Mouse (Mus musculus): ENCODE measurements at regions not wholly inside any gene's neighbourhood (a gene's known extent, or its start where the extent isn't known, plus 50 kb on each side); places are given as distances from the start of the nearest gene placed in this dataset.

DNA sequence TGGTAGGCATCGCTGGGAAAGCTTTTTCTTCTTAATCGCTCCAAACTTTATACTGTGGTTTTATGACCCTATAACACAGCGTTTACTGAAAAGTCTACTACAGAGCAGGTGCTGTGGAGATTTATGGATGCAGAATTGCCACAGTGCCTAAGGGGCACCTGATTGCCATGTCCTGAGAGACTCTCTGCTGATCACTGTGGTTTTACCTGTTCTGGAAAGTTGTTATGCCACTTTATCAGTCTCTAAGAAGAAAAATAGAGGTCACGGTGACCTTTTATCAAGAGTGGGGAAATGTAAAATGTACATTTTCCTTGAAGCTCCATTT is 250.0 kb downstream of the Trib2 start:
- no peaks in the 10 kb centered on the region for H3K4me1 ChIP-seq (replicated peaks; ENCODE audit: control insufficient read depth in 2 of 2, insufficient read depth in 2 of 2, low read length in 1 of 2)
- no peak overlapping the region for H3K9ac ChIP-seq (replicated peaks)
- ATAC-seq (ENCODE audit: insufficient read depth) (no peak), DNase-seq (ENCODE audit: low read depth in 3 of 3, low spot score in 3 of 3) (no peak)
- WGBS (ENCODE audit: insufficient replicate concordance) = 35% methylated on average over 4 of the region's 4 CpGs
- H3K27me3 ChIP-seq (ENCODE audit: control insufficient read depth, insufficient read depth, low read length) = no peaks in the 10 kb centered on the region
- H3K9me3 ChIP-seq (ENCODE audit: control insufficient read depth, low read length) = no peaks in the 10 kb centered on the region
- H3K27ac ChIP-seq = no peak overlapping the region
- TF ChIP-seq EP300 (IDR thresholded peaks at IDR 0.05; ENCODE audit: low read depth) = no peak
- TF ChIP-seq CTCF (IDR thresholded peaks at IDR 0.05; ENCODE audit: low read depth) = no peak
- H3K36me3 ChIP-seq (replicated peaks; ENCODE audit: control insufficient read depth, insufficient read depth, low read depth) = no peaks in the 10 kb centered on the region
- no peak overlapping the region for H3K4me3 ChIP-seq (ENCODE audit: insufficient read depth in 1 of 2, low read depth in 2 of 2, low read length in 2 of 2)
- no peak overlapping the region for H3K4me2 ChIP-seq (ENCODE audit: low read depth)

DNA sequence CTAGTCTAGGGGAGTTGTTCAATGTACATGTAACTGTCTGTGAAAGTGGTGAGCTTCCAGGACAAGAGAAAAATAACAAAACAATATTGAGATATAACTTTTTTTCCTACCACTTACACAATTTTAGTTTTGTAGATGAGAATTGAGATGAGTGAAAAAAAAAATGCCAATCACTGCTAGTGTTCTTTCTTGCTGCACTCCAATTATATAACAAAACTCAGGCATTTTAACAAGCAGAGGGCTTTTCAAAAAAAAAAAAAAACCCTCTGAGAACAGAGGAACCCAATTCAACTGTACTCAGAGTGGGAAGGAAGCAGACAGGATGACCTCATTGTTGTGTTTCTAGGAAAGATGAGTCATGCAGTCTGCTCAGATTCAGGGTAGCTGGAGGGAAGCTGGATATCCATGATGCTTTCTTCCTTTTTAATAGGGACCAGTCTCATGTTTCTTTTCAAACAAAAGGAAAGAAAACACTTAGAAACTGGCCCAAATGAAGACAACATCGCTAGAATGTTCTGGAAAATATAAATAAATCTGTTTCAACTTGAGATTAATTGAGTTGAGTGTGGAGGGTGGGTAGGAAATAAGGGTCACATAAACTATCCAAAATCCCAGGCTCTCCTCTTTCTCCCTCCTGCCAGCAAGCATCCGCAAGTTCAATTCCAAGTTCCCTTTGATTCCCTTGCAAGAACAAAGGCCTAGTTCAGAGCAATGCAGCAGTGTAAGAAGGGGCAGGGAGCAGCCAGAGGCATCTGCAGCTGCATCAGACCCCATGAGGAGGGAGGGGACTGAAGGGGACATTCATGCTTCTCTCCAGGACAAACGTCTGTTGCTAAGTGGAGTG is 250.6 kb downstream of the Trib2 start:
- TF ChIP-seq EP300 (IDR thresholded peaks at IDR 0.05; ENCODE audit: low read depth) = no peak
- no peak for TF ChIP-seq CTCF (IDR thresholded peaks at IDR 0.05; ENCODE audit: low read depth)
- H3K9ac ChIP-seq (replicated peaks) = no peak overlapping the region
- DNase-seq (ENCODE audit: low read depth in 3 of 3, low spot score in 3 of 3) = no peak
- 29% methylated on average over 3 of the region's 3 CpGs for WGBS (ENCODE audit: insufficient replicate concordance)
- H3K9me3 ChIP-seq (ENCODE audit: control insufficient read depth, low read length) = no peaks in the 10 kb centered on the region
- H3K4me3 ChIP-seq (ENCODE audit: insufficient read depth in 1 of 2, low read depth in 2 of 2, low read length in 2 of 2) = no peak overlapping the region
- no peaks in the 10 kb centered on the region for H3K27me3 ChIP-seq (ENCODE audit: control insufficient read depth, insufficient read depth, low read length)
- H3K27ac ChIP-seq = no peak overlapping the region
- ATAC-seq (ENCODE audit: insufficient read depth) = no peak
- H3K4me2 ChIP-seq (ENCODE audit: low read depth) = no peak overlapping the region
- no peaks in the 10 kb centered on the region for H3K4me1 ChIP-seq (replicated peaks; ENCODE audit: control insufficient read depth in 2 of 2, insufficient read depth in 2 of 2, low read length in 1 of 2)
- no peaks in the 10 kb centered on the region for H3K36me3 ChIP-seq (replicated peaks; ENCODE audit: control insufficient read depth, insufficient read depth, low read depth)

GRCm38 (mm10) chr12:15562826-15563225 is 253.9 kb downstream of the Trib2 start:
- Histone ChIP-seq H3K36me3 (replicated peaks; ENCODE audit: control insufficient read depth, insufficient read depth, low read depth) (no peaks in the 10 kb centered on the region), H3K4me2 (ENCODE audit: low read depth) (no peak overlapping the region), H3K27me3 (ENCODE audit: control insufficient read depth, insufficient read depth, low read length) (no peaks in the 10 kb centered on the region), H3K4me3 (ENCODE audit: insufficient read depth in 1 of 2, low read depth in 2 of 2, low read length in 2 of 2) (no peak overlapping the region), H3K4me1 (replicated peaks; ENCODE audit: control insufficient read depth in 2 of 2, insufficient read depth in 2 of 2, low read length in 1 of 2) (no peaks in the 10 kb centered on the region), H3K27ac (no peak overlapping the region), H3K9me3 (ENCODE audit: control insufficient read depth, low read length) (no peaks in the 10 kb centered on the region), H3K9ac (replicated peaks) (no peak overlapping the region)
- WGBS (ENCODE audit: insufficient replicate concordance) = 54% methylated on average over 4 of the region's 4 CpGs
- no peak for TF ChIP-seq CTCF (IDR thresholded peaks at IDR 0.05; ENCODE audit: low read depth)
- TF ChIP-seq EP300 (IDR thresholded peaks at IDR 0.05; ENCODE audit: low read depth) = no peak
- DNase-seq (ENCODE audit: low read depth in 3 of 3, low spot score in 3 of 3) (no peak), ATAC-seq (ENCODE audit: insufficient read depth) (no peak)

DNA sequence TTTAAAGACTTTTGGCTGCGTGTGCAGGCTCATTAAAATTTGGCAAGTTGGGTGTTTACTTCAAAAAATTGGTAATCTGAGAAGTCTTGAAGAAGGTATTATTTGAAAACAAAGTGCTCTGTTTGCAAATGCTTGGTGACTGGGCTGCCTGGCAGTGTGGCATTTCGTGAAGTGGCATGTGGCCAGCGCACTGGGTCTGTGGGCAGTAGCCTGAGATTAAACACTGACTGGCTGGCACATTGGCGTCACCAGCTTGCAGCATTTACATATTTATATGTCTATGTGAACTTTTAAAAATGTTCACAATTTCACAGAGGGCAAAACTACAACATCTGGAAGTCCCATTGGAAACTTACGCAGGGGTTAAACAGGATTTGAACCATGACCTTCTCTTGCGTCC is 261.3 kb downstream of the Trib2 start:
- H3K4me1 ChIP-seq (replicated peaks; ENCODE audit: control insufficient read depth in 2 of 2, insufficient read depth in 2 of 2, low read length in 1 of 2) = no peaks in the 10 kb centered on the region
- ATAC-seq (ENCODE audit: insufficient read depth) (no peak), DNase-seq (ENCODE audit: low read depth in 3 of 3, low spot score in 3 of 3) (no peak)
- no peaks in the 10 kb centered on the region for H3K27me3 ChIP-seq (ENCODE audit: control insufficient read depth, insufficient read depth, low read length)
- no peak for TF ChIP-seq CTCF (IDR thresholded peaks at IDR 0.05; ENCODE audit: low read depth)
- TF ChIP-seq EP300 (IDR thresholded peaks at IDR 0.05; ENCODE audit: low read depth) = no peak
- H3K9ac ChIP-seq (replicated peaks) = no peak overlapping the region
- no peak overlapping the region for H3K4me2 ChIP-seq (ENCODE audit: low read depth)
- H3K9me3 ChIP-seq (ENCODE audit: control insufficient read depth, low read length) = no peaks in the 10 kb centered on the region
- no peak overlapping the region for H3K27ac ChIP-seq
- H3K4me3 ChIP-seq (ENCODE audit: insufficient read depth in 1 of 2, low read depth in 2 of 2, low read length in 2 of 2) = no peak overlapping the region
- H3K36me3 ChIP-seq (replicated peaks; ENCODE audit: control insufficient read depth, insufficient read depth, low read depth) = no peaks in the 10 kb centered on the region
- 73% methylated on average over 6 of the region's 6 CpGs for WGBS (ENCODE audit: insufficient replicate concordance)

- WGBS (ENCODE audit: insufficient replicate concordance) = 56% methylated on average over 4 of the region's 4 CpGs
- Histone ChIP-seq H3K27ac (no peak overlapping the region), H3K9ac (replicated peaks) (no peak overlapping the region), H3K4me2 (ENCODE audit: low read depth) (no peak overlapping the region), H3K4me1 (replicated peaks; ENCODE audit: control insufficient read depth in 2 of 2, insufficient read depth in 2 of 2, low read length in 1 of 2) (no peaks in the 10 kb centered on the region), H3K4me3 (ENCODE audit: insufficient read depth in 1 of 2, low read depth in 2 of 2, low read length in 2 of 2) (no peak overlapping the region), H3K27me3 (ENCODE audit: control insufficient read depth, insufficient read depth, low read length) (no peaks in the 10 kb centered on the region), H3K9me3 (ENCODE audit: control insufficient read depth, low read length) (no peaks in the 10 kb centered on the region), H3K36me3 (replicated peaks; ENCODE audit: control insufficient read depth, insufficient read depth, low read depth) (no peaks in the 10 kb centered on the region)
- TF ChIP-seq CTCF (IDR thresholded peaks at IDR 0.05; ENCODE audit: low read depth) = no peak
- no peak for TF ChIP-seq EP300 (IDR thresholded peaks at IDR 0.05; ENCODE audit: low read depth)
- no peak for DNase-seq (ENCODE audit: low read depth in 3 of 3, low spot score in 3 of 3)
- no peak for ATAC-seq (ENCODE audit: insufficient read depth)
These were observed 263.1 kb downstream of the Trib2 start for GRCm38 (mm10) chr12:15553681-15554007.

Data from liver, embryonic 14.5 days (tissue).